Mouse (Mus musculus) gastrocnemius, postnatal 4 days (tissue): ENCODE measurements around the gene Cpsf3. TPM values are rescaled to one million over a fixed set of nuclear protein-coding genes. Genes with fewer than 3 reads are reported as not detected.

Source experiments
- DNase-seq, 2 experiments: peaks; one replicate each; pipeline ENCODE4 v3.0.0; 2021 to 2022; ENCODE audit warnings: low spot score in 2 of 2, mixed read lengths in 2 of 2
- long read RNA-seq, 2 experiments: library from polyadenylated mRNA; stranded (forward); transcript quantifications; one replicate each; pipeline ENCODE4 v2.0.0; 2021
- total RNA-seq, 2 experiments: library from RNA; stranded (reverse); gene quantifications; 2 replicates each; pipeline ENCODE4 v1.2.3; 2021

Cpsf3 gene
- 10 to 100 TPM; 38.9 to 43.3 TPM for total RNA-seq
- long read RNA-seq, experiment 1, transcript Cpsf3-201 (18 exons, 2,499 nt): major isoform, 48 of 57 reads
- long read RNA-seq, experiment 1, partial matches to known transcripts: 4 of 57 reads
- long read RNA-seq, experiment 1, other reads (novel, unspliced or antisense): 5 of 57 reads
- long read RNA-seq, experiment 2, transcript Cpsf3-201 (18 exons, 2,499 nt): major isoform, 48 of 62 reads
- long read RNA-seq, experiment 2, partial matches to known transcripts: 4 of 62 reads
- long read RNA-seq, experiment 2, other reads (novel, unspliced or antisense): 10 of 62 reads

DNA sequence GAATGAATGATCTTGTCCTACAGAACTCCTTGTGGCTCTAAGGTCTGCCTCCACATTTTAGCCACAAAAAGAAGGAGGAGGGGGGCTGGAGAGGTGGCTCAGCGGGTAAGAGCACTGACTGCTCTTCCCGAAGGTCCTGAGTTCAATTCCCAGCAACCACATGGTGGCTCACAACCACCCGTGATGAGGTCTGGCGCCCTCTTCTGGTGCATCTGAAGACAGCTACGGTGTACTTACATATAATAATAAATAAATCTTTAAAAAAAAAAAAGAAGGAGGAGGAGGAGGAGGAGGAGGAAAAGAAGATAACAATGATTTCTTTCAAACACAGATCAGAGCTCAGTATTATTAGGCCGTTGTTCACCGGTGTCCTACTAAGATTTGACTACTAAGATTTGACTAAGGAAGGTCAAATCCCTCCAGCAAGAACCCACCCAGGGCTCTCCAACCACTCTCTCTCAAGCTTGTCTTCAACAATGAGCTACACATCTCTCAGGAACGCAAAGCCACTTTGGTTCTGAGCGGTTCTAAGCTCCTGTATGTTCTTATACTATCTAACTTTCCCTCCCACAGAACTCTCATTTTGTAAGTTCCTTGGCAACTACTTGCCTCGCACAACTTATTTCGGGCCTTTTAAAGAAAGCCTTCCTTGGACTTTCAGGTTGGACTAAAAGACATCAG, at the start of gene Cpsf3:
TSS of gene Cpsf3 (plus strand) at position 631 of the 681 bp plus-strand sequence.
- DNase-seq: no peak

DNA sequence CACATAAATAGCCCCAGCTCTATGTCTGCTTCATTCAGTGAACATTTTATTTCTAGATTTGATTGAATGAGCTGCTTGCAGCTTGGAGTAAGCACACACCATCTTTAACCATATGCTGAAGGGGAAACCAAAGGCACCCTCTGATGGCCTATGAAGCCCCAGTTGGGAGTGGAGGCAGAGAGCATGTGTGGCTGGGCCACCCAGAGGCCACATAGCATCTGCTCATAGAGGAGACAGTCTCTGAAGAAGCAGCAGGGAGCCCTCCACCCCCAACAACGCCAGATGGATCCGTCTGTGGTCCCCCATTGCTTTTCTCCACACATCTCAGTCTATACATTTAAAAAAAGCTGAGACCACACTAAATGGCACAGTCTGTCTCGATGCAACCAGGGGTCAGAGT, 43.2 kb upstream of the Cpsf3 start:
- no peak for DNase-seq

DNA sequence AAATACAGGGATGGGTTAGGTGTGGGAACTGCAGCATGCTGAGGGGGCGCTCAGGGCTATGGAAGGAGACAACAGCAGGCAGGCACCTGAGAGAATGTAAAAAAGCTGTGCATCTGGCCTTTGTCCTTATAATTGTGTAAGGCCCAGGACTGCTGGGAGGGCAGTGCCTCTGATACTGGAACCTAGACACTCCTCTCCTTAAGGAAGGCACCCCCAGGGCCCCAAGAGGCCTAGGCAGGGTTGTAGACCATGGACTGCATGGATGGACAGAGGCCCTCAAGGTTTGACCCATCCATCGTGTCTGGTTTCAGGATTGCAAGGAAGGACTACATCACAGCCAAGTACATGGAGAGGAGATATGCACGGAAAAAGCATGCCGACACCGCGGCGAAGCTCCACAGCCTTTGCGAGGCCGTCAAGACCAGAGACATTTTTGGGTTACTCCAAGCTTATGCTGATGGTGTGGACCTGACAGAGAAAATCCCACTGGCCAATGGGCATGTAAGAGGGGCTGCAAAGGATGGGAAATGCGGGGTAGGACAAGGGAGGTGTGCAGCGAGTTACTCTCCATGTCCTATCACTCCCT, 40.7 kb upstream of the Cpsf3 start:
- no peak for DNase-seq

DNA sequence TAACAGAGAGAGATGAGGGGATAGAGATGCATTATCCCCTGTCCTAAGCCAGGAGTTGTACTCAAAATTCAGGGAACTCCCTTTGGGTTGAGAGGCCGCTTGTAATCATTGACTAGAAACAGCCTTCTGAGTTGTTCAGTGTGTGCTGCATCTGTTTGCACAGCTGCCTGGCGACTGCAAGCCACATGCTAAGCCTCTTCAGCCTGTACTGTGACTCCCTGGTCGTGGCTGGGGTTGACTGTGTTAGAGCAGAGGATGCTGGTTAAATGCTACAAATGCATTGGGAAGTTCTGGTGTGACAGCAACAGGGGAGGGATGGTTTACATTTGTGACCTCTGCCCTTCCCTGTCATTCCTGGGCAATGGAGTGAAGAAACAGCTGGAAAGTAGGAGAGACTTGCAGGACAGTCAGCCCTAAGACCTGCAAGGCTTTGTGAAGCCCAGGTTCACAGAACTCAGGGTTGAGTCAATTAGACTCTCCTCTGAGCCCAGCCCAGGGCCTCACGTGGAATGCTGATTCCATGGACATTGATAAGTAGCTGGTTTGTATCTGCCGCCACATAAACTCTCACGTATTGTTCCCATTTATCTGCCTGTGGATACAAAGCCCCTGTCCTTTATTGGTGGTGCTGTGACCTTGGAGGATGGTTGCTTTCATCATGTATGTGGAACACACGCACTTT, 37.3 kb upstream of the Cpsf3 start:
- no peak for DNase-seq

DNA sequence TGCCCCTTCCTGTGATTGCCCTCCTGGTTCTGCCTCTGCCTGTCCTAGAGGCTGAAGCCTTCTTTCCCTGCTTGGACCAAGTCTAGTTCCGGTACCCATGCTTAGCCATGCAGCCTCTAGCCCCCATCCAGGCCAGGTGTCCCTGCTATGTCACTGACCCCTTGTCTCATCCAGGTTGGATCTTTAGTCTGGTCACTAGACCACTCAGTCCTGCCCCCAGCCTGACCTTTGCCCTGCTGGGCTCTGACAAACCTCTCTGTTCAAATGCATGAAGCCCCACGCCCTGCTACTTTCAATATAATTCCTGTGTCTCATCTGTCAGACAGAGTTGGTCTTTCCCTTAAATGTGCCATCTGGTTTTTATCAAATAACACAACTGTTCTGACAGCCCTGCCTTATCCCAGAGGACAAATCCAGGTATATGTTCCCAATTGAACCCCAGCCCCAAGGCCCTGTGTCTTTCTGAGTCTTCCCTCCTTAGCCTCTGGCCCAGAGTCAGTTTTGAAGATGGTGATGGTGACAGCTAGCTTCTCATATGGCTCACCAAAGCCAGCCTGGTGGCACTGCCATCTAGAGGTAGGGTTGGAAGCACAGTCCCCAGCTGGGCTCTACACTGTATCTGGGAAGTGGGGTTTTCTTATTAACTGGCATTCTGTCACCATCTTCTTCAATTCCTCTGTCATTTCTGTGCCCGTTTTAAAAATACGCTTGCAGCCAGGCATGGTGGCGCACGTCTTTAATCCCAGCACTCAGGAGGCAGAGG, 24.5 kb upstream of the Cpsf3 start:
- DNase-seq: no peak

DNA sequence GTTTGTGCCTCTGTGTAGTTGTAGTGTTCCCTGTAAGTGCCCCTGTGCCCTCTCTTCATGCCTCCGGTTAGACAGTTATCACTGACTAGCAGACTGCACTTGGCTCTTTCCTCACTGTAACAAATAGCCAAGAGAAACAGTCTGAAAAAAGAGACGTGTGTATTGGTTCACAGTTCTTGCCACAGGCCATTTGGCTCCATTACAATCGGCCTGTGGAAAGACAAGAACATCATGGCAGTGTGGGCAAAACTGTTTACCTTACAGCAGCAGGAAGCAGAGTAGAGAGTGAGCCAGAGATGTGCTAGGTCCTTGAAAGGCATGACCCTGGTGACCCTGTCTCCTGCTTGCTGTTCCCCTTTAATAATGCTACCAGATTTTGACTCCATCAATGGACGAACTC, 23.7 kb upstream of the Cpsf3 start:
- DNase-seq: no peak

DNA sequence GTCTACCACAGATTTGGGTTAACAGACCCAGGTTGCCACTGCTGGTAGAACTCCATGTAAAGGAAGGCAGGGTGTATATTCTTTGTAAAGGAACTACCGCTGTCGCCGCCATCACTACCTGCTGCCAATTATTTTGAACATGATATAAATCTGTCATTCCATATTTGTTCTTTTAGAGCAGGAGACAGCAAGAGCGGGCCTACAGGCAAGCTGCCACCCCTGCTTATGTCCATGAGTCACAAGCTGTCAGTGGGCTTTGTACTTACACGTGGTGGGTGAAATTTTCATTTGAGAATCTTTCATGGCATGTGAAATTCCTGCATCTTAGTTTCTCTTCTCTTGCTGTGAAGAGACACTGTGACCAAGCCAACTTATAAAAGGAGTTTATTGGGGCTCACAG, 21.9 kb upstream of the Cpsf3 start:
- DNase-seq: no peak

DNA sequence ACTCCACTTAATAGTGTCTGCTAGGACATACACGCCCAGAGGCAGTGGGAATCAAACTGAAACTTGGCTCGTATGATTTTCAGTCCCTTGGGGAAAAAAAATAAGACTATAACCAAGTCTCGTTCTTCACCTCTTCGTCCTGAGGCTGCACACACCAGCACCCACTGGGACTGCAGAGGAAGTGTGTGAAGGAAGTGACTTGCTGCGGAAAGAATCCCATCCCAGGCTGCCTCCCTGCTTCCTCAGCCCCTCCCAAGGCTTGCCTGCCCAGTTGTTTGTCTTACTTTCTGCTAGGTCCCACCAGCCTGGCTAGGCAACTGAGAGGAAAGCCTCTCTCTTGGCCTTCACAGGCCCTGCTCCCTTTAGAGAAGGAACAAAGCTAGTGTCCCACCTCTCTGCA, 20.9 kb upstream of the Cpsf3 start:
- no peak for DNase-seq

DNA sequence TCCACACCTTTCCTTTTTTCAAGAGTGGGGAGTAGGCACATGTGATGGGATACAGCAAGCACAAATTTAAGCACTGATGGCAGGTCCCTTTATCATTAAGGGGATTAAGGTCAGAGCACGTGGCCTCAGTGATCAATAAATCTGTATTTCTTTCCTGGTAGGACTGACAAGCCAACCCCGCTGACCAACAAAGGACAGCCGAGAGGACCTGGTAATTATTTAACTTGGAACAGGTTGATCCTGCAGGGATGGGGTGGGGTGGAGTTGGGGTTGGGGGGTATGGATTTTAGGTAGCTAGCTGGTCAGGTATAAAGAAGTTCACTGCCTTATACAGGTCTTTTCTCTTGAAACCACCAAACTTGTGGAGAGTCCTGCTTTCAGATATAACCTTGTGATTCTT, 20.2 kb upstream of the Cpsf3 start:
- no peak for DNase-seq

DNA sequence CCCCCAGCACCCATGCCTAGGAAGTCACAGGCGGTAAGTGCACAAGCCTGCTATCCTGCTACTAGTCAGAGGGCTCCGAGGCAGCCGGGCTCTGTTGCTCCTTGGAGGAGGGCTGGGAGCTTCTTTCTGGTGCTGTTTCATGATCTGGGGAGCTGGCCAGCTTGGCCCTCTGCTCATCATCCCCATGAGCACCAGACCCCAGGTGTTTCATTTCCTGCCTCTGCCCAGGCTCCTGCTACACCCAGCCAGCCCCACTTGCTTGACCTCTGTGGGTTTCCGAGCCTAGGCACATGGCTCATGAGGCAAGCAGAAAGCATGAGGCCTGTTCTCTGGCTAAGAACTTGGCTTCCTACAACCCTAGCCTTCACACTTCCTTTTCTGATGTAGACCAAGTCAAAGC, 19.7 kb upstream of the Cpsf3 start:
- DNase-seq: no peak

DNA sequence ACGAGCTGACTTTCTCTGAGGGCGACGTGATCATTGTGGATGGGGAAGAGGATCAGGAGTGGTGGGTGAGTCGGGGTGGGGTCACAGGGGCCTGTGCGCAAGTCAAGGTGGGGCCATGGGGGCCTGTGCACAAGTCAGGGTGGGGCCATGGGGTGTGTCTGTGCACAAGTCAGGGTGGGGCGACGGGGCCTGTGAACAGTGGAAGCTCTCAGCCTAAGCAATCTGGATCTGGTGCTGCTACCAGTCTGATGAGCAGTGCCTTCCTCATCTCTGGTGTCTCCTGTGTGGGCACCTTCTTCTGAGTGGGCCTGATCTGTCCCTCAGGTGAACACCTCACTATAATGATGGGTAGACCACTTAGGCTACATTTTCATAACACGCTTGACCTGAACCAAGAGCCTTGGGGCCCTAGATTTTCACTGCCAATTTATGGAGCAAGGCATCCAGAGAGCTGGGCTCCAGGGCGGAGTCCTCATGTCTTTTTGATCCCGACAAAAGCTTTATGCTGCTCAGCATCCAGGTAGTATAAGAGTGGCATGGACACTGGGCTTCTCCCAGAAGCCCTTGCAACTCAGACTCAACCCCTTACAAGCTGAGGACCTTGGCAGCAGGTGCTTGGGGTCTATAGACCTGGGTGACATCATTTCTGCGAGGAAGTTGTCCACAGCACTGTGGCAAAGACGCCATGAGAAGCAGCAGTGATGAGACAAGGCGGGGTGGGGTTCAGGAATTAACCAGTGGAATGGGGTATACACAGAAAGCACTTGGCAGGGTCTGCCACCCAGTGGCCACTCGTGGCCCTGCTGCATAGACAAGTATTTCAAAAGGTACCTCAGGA, 19.0 kb upstream of the Cpsf3 start:
- DNase-seq: peak; percentile 30 to 61

DNA sequence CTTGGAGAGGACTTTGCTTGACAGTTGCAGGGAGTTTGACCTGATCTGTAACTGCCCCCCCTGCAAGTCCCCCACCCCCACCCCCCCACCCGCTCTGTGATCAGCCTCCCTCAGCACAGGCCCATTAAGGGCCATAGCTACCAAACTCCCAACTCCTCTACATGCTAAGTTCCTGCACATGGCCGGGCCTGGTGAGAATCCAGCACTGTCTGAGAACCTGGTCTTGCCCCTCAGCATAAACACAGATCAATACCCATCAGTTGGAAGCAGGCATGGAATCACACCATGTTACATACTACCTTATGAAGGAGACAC, 18.4 kb upstream of the Cpsf3 start:
- DNase-seq: no peak

DNA sequence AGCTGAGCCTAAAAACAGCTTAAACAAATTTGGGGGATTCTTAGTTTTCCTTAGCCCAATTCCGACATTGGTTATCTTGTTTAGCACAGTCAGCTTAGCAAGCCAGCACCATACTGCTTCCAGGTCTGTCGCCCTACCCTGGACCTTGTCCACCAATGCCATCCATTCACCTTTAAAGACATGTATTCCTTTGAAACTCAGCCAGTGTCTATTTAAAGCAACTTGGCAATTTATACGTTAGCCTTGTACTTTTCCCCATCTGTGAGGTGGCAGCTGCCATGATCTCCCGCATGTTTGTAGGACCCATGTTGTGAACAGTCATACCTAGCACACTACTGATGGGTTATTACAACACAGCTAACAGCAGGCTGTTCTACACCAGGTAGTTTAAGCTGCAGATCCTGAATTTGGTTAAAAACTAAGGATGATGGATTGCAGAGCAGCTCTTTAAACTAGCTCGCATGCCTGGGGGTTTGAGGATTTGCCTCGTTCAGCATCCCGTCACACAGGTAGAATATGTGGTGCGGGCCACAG, 17.0 kb upstream of the Cpsf3 start:
- DNase-seq: no peak

DNA sequence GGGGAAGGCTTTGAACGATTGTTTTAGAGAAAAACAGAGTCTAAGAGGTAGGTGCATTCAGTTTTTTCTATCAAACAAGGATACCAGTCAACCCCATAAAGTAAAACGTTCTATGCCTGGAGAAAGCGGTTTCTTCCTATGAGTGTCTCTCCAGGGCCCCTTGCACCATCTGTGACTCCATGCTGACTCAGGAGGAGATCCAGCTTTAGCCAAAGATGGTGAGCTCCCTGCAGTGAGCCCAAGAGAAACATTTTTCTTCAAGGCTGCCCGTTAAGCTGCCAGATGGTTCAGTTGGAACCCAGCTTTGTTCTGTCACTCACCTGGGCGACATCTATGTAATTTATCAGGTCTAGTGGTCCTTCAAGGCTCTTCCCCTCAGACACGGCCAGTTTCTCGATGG, 10.7 kb upstream of the Cpsf3 start:
- DNase-seq: no peak

DNA sequence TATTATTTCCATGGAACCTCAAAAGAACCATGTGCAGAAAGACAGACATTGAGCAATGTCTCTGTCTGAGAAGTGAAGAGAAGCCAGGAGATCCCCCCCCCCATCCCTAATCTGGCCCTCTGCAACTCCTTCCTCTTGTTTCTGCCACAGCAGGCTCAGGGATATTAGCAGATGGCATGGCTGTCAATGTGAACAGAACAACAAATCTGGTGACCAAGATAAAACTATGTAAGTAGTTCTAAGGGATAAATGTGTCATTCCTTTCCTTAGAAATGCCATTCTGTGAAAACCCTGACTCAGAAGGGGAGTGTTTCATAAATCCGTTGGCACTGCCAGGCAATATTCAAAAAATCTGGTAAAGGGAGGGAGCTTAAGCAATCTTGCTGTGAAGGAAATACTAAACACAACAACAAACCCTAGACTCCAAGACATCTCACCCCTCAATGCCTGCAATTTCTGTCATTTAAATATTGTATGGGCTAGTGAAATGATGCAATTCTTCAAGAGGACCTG, 7.8 kb upstream of the Cpsf3 start:
- DNase-seq: no peak

DNA sequence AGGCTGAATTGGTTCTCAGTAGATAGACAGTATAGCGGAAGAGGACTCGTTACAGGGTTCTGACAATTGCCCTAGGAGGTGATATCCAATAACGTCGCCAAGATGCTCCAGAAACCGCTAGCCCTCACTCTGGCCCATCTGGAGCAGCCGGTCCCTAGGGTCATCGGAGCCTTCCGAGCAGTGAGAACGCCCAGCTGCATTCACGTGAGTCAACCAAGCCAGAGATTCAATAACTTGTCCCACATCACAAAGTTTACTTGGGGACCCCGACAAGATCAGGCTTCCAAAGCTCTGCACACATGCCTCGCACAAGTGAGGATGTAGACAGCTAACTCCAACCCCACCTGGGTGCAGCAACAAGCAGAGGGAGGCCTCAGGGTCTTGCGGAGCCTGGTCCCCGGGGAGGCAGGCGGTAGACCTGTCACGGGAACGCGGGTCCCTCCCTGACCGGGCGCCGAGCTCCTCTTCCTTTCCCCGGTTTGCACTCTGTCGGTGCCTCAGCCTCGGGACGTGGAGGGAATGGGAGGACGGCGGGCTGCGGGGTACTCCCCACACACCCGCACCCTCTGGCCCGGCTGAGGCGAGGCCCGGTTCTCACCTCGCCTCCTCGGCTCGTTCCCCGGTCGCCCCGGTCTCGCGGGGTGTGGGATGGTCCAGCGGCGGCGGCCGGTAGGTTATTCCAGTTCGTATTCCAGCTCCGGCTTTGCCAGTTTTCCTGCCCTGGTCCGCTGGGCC, 484 bp downstream of the Cpsf3 start:
- peak in 1 of 2 experiments; percentile 19 for DNase-seq

DNA sequence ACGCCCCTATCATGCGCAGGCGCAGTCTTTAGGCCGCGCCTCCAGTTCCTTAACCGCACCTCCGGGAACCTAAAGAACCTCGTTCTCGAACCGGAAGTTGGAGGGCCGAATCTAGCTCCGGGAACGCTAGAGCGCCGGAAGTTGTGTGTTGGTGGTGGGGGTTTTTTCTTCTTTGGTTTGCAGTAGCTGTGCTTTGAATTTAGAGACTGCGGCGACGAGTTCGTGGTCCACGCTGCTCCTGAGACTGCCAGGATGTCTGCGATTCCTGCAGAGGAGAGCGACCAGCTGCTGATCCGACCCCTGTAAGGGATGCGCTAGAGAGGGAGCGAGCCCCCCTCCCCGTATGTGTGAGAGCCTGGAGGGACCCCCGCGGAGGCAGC, 1.0 kb downstream of the Cpsf3 start, which contains the start of gene Itgb1bp1:
TSS of gene Itgb1bp1 (minus strand) at position 42 of the 380 bp plus-strand sequence.
- DNase-seq: peak; percentile 97 to 100

DNA sequence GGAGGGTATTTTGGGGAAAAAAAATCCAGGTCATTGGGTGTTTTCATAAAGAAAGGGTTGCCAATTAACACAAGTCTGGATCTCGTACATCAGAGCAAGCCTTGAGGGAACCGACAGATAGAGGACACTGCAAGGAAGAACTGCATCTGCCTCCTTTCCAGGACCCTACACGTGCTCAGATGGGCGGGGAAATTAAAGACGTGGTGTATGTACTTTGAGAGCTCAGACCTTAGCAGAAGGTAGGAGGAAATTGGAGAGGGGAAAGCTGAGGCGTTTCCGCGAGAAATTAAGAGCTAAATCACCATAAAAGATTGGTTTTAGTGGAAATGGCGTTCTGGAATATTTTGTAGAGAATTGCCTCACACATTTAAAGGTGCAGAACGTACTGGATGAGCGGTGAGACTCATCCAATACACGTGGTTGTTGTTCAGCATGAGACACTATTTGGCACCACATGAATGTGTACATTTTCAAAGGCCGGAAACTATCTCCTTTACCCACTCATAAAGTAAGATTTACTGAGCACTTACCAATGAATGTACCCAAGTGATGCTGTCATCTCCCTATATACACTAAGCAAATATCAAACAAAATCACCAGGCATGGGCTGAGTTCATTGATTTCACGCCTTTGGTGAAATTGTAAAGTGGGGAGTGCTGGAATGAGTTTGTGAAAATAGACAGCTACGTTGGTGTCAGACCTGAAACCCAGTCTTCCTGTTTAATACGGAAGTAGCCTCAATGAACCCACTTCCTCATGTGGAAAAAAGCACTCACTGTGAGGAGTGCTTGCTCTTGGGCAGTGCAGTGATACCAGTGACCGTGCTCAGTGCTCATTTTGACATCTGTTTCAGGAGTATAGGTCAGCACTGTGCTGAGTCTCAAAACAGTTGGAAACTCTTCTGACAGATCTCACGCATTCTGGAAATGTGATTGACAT, 1.8 kb downstream of the Cpsf3 start:
- no peak for DNase-seq
